In the genomic region with DNA sequence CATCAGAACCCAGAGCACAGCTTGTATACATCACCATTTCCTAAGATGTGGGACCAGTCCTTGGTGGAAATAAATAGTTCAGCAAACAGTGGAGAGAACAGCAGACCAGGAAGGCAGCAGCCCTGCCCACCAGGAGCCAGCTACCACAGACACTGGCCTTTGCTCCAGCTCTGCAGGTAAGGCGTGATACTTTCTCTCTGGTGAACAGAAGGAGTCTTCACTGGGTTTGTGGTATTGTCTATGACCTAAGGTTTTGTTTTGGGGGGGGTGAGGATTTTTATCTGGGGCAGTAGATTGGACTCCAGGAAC, we compare ENCODE assay signal across 29 mouse cellular contexts. TPM values are rescaled to one million over a fixed set of nuclear protein-coding genes. Genes with fewer than 3 reads are reported as not detected.
DNase-seq lines count a peak whose midpoint lies in the region; ATAC-seq lines count a peak whose summit lies in the region.
"Had no signal": no experiment of that assay in that cellular context is flagged by ENCODE, and none has a peak within 500 bp of the region (broad histone marks: within the 10 kb centered on the region; RNA-seq: fewer than 3 reads in every experiment).

Gene Serpina3f (plus strand): TSS at position 100 of the 309 bp plus-strand sequence.

- no peak within 1 kb of the TSS for H3K4me3 ChIP-seq in hindbrain, embryonic 10.5 days
- no peak within 1 kb of the TSS for H3K4me3 ChIP-seq in hindbrain, embryonic 12.5 days
- no peak within 1 kb of the TSS for H3K4me3 ChIP-seq in midbrain, embryonic 12.5 days
- H3K4me3 ChIP-seq in midbrain, embryonic 11.5 days (ENCODE audit: low read depth, low read length) = no peak within 1 kb of the TSS
- peak within 1 kb of the TSS; percentile 42 for H3K4me3 ChIP-seq in megakaryocyte, embryonic 14.5 days (replicated peaks)
- H3K4me3 ChIP-seq: embryonic facial prominence, embryonic 10.5 days; embryonic facial prominence, embryonic 15.5 days; forebrain, embryonic 12.5 days; heart, embryonic 10.5 days; heart, embryonic 15.5 days; intestine, embryonic 15.5 days; limb, embryonic 10.5 days; limb, embryonic 15.5 days had no signal

- H3K36me3 ChIP-seq in hindbrain, embryonic 10.5 days = no peaks in the 10 kb centered on the region
- H3K36me3 ChIP-seq in hindbrain, embryonic 12.5 days = no peaks in the 10 kb centered on the region
- H3K36me3 ChIP-seq in midbrain, embryonic 12.5 days = no peaks in the 10 kb centered on the region
- H3K36me3 ChIP-seq in midbrain, embryonic 11.5 days (ENCODE audit: control insufficient read depth, insufficient read depth, low read length) = no peaks in the 10 kb centered on the region
- peaks cover 5% of the 10 kb centered on the region for H3K36me3 ChIP-seq in megakaryocyte, embryonic 14.5 days (replicated peaks; ENCODE audit: low read length)
- H3K36me3 ChIP-seq: embryonic facial prominence, embryonic 10.5 days; embryonic facial prominence, embryonic 15.5 days; forebrain, embryonic 12.5 days; heart, embryonic 10.5 days; heart, embryonic 15.5 days; intestine, embryonic 15.5 days; limb, embryonic 10.5 days; limb, embryonic 15.5 days had no signal

- no peak for DNase-seq in hindbrain, embryonic 10.5 days (ENCODE audit: low spot score)
- DNase-seq in midbrain, embryonic 11.5 days (ENCODE audit: low spot score, missing footprints) = no peak
- DNase-seq in adrenal gland, postnatal 10 days = no peak
- no peak for DNase-seq in right cerebral cortex, adult 18-20 months
- DNase-seq: adrenal gland, postnatal 36 days; cerebellum, adult 2 months; cerebellum, postnatal 14 days; forebrain, postnatal 0 days; kidney, adult 2 months; kidney, postnatal 4 days; lung, postnatal 36 days; right cerebral cortex, postnatal 4 days; thymus, postnatal 4 days had no signal

- no peaks in the 10 kb centered on the region for H3K9me3 ChIP-seq in hindbrain, embryonic 10.5 days
- H3K9me3 ChIP-seq in hindbrain, embryonic 12.5 days (replicated peaks) = no peaks in the 10 kb centered on the region
- no peaks in the 10 kb centered on the region for H3K9me3 ChIP-seq in midbrain, embryonic 12.5 days
- no peaks in the 10 kb centered on the region for H3K9me3 ChIP-seq in midbrain, embryonic 11.5 days (ENCODE audit: control insufficient read depth, low read length)
- H3K9me3 ChIP-seq in megakaryocyte, embryonic 14.5 days = peaks cover 6% of the 10 kb centered on the region; the same call in 1 of the 2 replicates
- H3K9me3 ChIP-seq: embryonic facial prominence, embryonic 10.5 days; embryonic facial prominence, embryonic 15.5 days; forebrain, embryonic 12.5 days; heart, embryonic 10.5 days; heart, embryonic 15.5 days; intestine, embryonic 15.5 days; limb, embryonic 10.5 days; limb, embryonic 15.5 days had no signal

- H3K4me2 ChIP-seq in hindbrain, embryonic 12.5 days (replicated peaks) = no peak within 1 kb of the TSS
- H3K4me2 ChIP-seq in midbrain, embryonic 12.5 days (replicated peaks) = no peak within 1 kb of the TSS
- no peak within 1 kb of the TSS for H3K4me2 ChIP-seq in midbrain, embryonic 11.5 days
- H3K4me2 ChIP-seq: embryonic facial prominence, embryonic 15.5 days; forebrain, embryonic 12.5 days; heart, embryonic 15.5 days; intestine, embryonic 15.5 days; limb, embryonic 15.5 days had no signal

- H3K4me1 ChIP-seq in hindbrain, embryonic 10.5 days (replicated peaks) = peaks cover 21% of the 10 kb centered on the region
- H3K4me1 ChIP-seq in hindbrain, embryonic 12.5 days = no peaks in the 10 kb centered on the region
- H3K4me1 ChIP-seq in midbrain, embryonic 12.5 days = peaks cover 9% of the 10 kb centered on the region
- no peaks in the 10 kb centered on the region for H3K4me1 ChIP-seq in midbrain, embryonic 11.5 days (ENCODE audit: control insufficient read depth, insufficient read depth, low read length)
- H3K4me1 ChIP-seq in megakaryocyte, embryonic 14.5 days = peaks cover 63% of the 10 kb centered on the region
- H3K4me1 ChIP-seq: embryonic facial prominence, embryonic 15.5 days; forebrain, embryonic 12.5 days; heart, embryonic 10.5 days; heart, embryonic 15.5 days; intestine, embryonic 15.5 days; limb, embryonic 10.5 days; limb, embryonic 15.5 days had no signal

- 62% methylated on average over 1 of the region's 1 CpGs for WGBS in hindbrain, embryonic 10.5 days
- 62% methylated on average over 1 of the region's 1 CpGs for WGBS in hindbrain, embryonic 12.5 days
- WGBS in midbrain, embryonic 12.5 days = 67% methylated on average over 1 of the region's 1 CpGs
- WGBS in midbrain, embryonic 11.5 days = 41% methylated on average over 1 of the region's 1 CpGs

- H3K27ac ChIP-seq in hindbrain, embryonic 10.5 days = peak within 1 kb of the TSS; percentile 54; the same call in 1 of the 2 replicates
- H3K27ac ChIP-seq in hindbrain, embryonic 12.5 days = no peak within 1 kb of the TSS
- H3K27ac ChIP-seq in midbrain, embryonic 12.5 days (replicated peaks) = 0 out of 2 replicates have a peak within 1 kb of the TSS, but pooled peaks have one; percentile 12
- H3K27ac ChIP-seq in midbrain, embryonic 11.5 days (ENCODE audit: low read depth, low read length) = no peak within 1 kb of the TSS; the same call in 1 of the 2 replicates
- H3K27ac ChIP-seq: embryonic facial prominence, embryonic 10.5 days; embryonic facial prominence, embryonic 15.5 days; forebrain, embryonic 12.5 days; heart, embryonic 10.5 days; heart, embryonic 15.5 days; intestine, embryonic 15.5 days; kidney, postnatal 0 days; limb, embryonic 10.5 days; limb, embryonic 15.5 days had no signal

- no peak for ATAC-seq in hindbrain, embryonic 12.5 days (ENCODE audit: low FRiP score)
- ATAC-seq in midbrain, embryonic 12.5 days (ENCODE audit: low FRiP score, low read depth) = no peak
- no peak for ATAC-seq in midbrain, embryonic 11.5 days (ENCODE audit: low FRiP score)
- ATAC-seq: intestine, embryonic 15.5 days had no signal

- H3K9ac ChIP-seq in hindbrain, embryonic 12.5 days = no peak within 1 kb of the TSS
- H3K9ac ChIP-seq in midbrain, embryonic 12.5 days (replicated peaks) = no peak within 1 kb of the TSS
- H3K9ac ChIP-seq in midbrain, embryonic 11.5 days (ENCODE audit: low read length) = no peak within 1 kb of the TSS
- H3K9ac ChIP-seq: embryonic facial prominence, embryonic 15.5 days; forebrain, embryonic 12.5 days; forebrain, postnatal 0 days; heart, embryonic 15.5 days; intestine, embryonic 15.5 days; limb, embryonic 15.5 days had no signal

- H3K27me3 ChIP-seq in hindbrain, embryonic 10.5 days (ENCODE audit: insufficient read depth, poor library complexity, severe bottlenecking) = no peaks in the 10 kb centered on the region
- H3K27me3 ChIP-seq in hindbrain, embryonic 12.5 days = no peaks in the 10 kb centered on the region
- no peaks in the 10 kb centered on the region for H3K27me3 ChIP-seq in midbrain, embryonic 12.5 days
- no peaks in the 10 kb centered on the region for H3K27me3 ChIP-seq in midbrain, embryonic 11.5 days (ENCODE audit: control insufficient read depth, insufficient read depth, low read length)
- H3K27me3 ChIP-seq in megakaryocyte, embryonic 14.5 days (replicated peaks) = peaks cover 7% of the 10 kb centered on the region
- H3K27me3 ChIP-seq: embryonic facial prominence, embryonic 15.5 days; forebrain, embryonic 12.5 days; heart, embryonic 15.5 days; intestine, embryonic 15.5 days; limb, embryonic 15.5 days had no signal

RNA-seq across cellular contexts. Expression of gene Serpina3f, which starts in this region (rescaled TPM):
- 0.47 TPM in 1 of 2 replicates, not detected in the other for polyA plus RNA-seq in hindbrain, embryonic 10.5 days (2016; fragmentation: Nextera tagmentation; extraction: Ambion mirVana)
- polyA plus RNA-seq in hindbrain, embryonic 12.5 days (2016; fragmentation: Nextera tagmentation; extraction: Ambion mirVana) = 0.14 and 0.34 TPM in 2 replicates
- 0.17 and 0.37 TPM in 2 replicates for polyA plus RNA-seq in midbrain, embryonic 12.5 days (2016; fragmentation: Nextera tagmentation; extraction: Ambion mirVana)
- polyA plus RNA-seq in midbrain, embryonic 11.5 days (2014; fragmentation: Nextera tagmentation; extraction: Ambion mirVana) = 0.40 and 0.55 TPM in 2 replicates
- 1.3 TPM in 1 of 2 replicates, not detected in the other for polyA plus RNA-seq in megakaryocyte, embryonic 14.5 days (2012; ENCODE audit: insufficient read depth, low replicate concordance)
- 1 to 10 TPM; 1.4 to 1.5 TPM for total RNA-seq in adrenal gland, postnatal 10 days (2021)
- total RNA-seq: forebrain, postnatal 0 days; gastrocnemius, adult 8-10 months; left cerebral cortex, postnatal 10 days had no signal
- polyA plus RNA-seq: cerebellum, adult 2 months; cortical plate, adult 2 months; embryonic facial prominence, embryonic 15.5 days; heart, embryonic 10.5 days; limb, embryonic 10.5 days; limb, embryonic 15.5 days; neural tube, embryonic 11.5 days had no signal

Comparison
In these comparisons a context has a peak if more than half of its experiments do, and no peak if none do; other contexts are left out.
1. H3K27ac ChIP-seq: peak in hindbrain, embryonic 10.5 days (single experiment) and midbrain, embryonic 12.5 days (single experiment); none in hindbrain, embryonic 12.5 days (single experiment) and midbrain, embryonic 11.5 days (single experiment).